In genomic region chr1:131181642-131182527, GRCm38 (mm10) we compare ENCODE assay signal across 8 mouse cellular contexts. TPM values are rescaled to one million over a fixed set of nuclear protein-coding genes. Genes with fewer than 3 reads are reported as not detected.
A peak's percentile ranks its signal among the peaks of the same experiment; 100 is the strongest.
DNase-seq lines count a peak whose midpoint lies in the region; ATAC-seq and TF ChIP-seq lines count a peak whose summit lies in the region.

No protein-coding gene starts in this region.

- no peaks in the 10 kb centered on the region for H3K9me3 ChIP-seq in heart, postnatal 0 days (replicated peaks; ENCODE audit: control insufficient read depth, low read length)

- TF ChIP-seq POLR2A in bone marrow macrophage, adult 2 months (IDR thresholded peaks at IDR 0.05; ENCODE audit: borderline replicate concordance, low read depth, low read length), result no peak
- TF ChIP-seq POLR2A in embryonic fibroblast, embryonic 13.5 days (IDR thresholded peaks at IDR 0.05; ENCODE audit: low read depth, low read length), result no peak

- DNase-seq in CD8-positive naive resting alpha-beta T cell, adult 2 months (ENCODE audit: low read depth in 2 of 2, low spot score in 2 of 2), result peak; percentile 82 to 89
- DNase-seq in heart, postnatal 0 days (ENCODE audit: low spot score), result peak; percentile 76
- DNase-seq in kidney, postnatal 4 days, result peak; percentile 88 to 89
- peak; percentile 82 to 83 for DNase-seq in lung, adult 18-20 months
- DNase-seq in testis, postnatal 14 days (ENCODE audit: low spot score), result peak; percentile 36

- H3K4me2 ChIP-seq in heart, postnatal 0 days (ENCODE audit: low read depth, low read length), result no peak overlapping the region

- H3K9ac ChIP-seq in heart, postnatal 0 days (replicated peaks; ENCODE audit: low read depth, low read length), result no peak overlapping the region

- no peak overlapping the region for H3K4me3 ChIP-seq in bone marrow macrophage, adult 2 months (ENCODE audit: insufficient read depth, low read length)
- H3K4me3 ChIP-seq in embryonic fibroblast, embryonic 13.5 days (ENCODE audit: insufficient read depth, low read length), result no peak overlapping the region
- H3K4me3 ChIP-seq in heart, postnatal 0 days (ENCODE audit: low read depth, low read length), result no peak overlapping the region

- 43% methylated on average over 9 of the region's 9 CpGs for WGBS in heart, postnatal 0 days

- H3K27me3 ChIP-seq in heart, postnatal 0 days (ENCODE audit: control insufficient read depth, insufficient read depth, low read length), result no peaks in the 10 kb centered on the region

- H3K4me1 ChIP-seq in bone marrow macrophage, adult 2 months (ENCODE audit: control insufficient read depth, insufficient read depth, low read length), result peaks cover 52% of the 10 kb centered on the region
- H3K4me1 ChIP-seq in embryonic fibroblast, embryonic 13.5 days (ENCODE audit: control insufficient read depth, insufficient read depth, low read length), result peaks cover 7% of the 10 kb centered on the region; the same call in 1 of the 2 replicates
- peaks cover 21% of the 10 kb centered on the region for H3K4me1 ChIP-seq in heart, postnatal 0 days (ENCODE audit: control insufficient read depth, insufficient read depth)

- TF ChIP-seq EP300 in heart, postnatal 0 days (IDR thresholded peaks at IDR 0.05; ENCODE audit: low read depth), result no peak

- H3K36me3 ChIP-seq in heart, postnatal 0 days (replicated peaks; ENCODE audit: control insufficient read depth, insufficient read depth, low read length), result peaks cover 31% of the 10 kb centered on the region

- peak; percentile 93 for TF ChIP-seq CTCF in bone marrow macrophage, adult 2 months (IDR thresholded peaks at IDR 0.05; ENCODE audit: low read depth, low read length)
- TF ChIP-seq CTCF in embryonic fibroblast, embryonic 13.5 days (IDR thresholded peaks at IDR 0.05; ENCODE audit: borderline replicate concordance, insufficient read depth, low read length), result peak; percentile 90
- peak; percentile 90 for TF ChIP-seq CTCF in heart, postnatal 0 days (IDR thresholded peaks at IDR 0.05; ENCODE audit: low read depth)

- no peak overlapping the region for H3K27ac ChIP-seq in bone marrow macrophage, adult 2 months (ENCODE audit: insufficient read depth, low read depth, low read length)
- H3K27ac ChIP-seq in embryonic fibroblast, embryonic 13.5 days (ENCODE audit: insufficient read depth, low read length), result no peak overlapping the region
- H3K27ac ChIP-seq in heart, postnatal 0 days (ENCODE audit: low read depth), result no peak overlapping the region

- ATAC-seq in heart, postnatal 0 days (ENCODE audit: insufficient read depth, low read depth), result 0 out of 2 replicates have a peak, but pooled peaks have one; percentile 34
- peak; percentile 78 for ATAC-seq in neutrophil, adult 5-6 weeks (ENCODE audit: extremely low read depth, insufficient number of reproducible peaks, low FRiP score, poor library complexity, severe bottlenecking)

RNA-seq across cellular contexts. Expression of gene Eif2d, which starts 28.9 kb away (rescaled TPM):
- polyA plus RNA-seq in bone marrow macrophage, adult 2 months (2012; ENCODE audit: insufficient read depth, insufficient read length, missing spikeins), result 20.5 and 23.2 TPM in 2 replicates
- polyA plus RNA-seq in embryonic fibroblast, embryonic 13.5 days (2011; ENCODE audit: insufficient read length, low read depth, missing spikeins), result 46.7 and 46.9 TPM in 2 replicates
- 16.6 and 27.0 TPM in 2 replicates for total RNA-seq in heart, postnatal 0 days (2014; rRNA removed; ENCODE audit: low replicate concordance)
- polyA plus RNA-seq in heart, postnatal 0 days (2015; fragmentation: Nextera tagmentation; extraction: Ambion mirVana), result 38.3 and 39.6 TPM in 2 replicates
- 18.4 and 19.5 TPM in 2 replicates for total RNA-seq in neutrophil, adult 5-6 weeks (2017)

RNA-seq across cellular contexts. Expression of gene Dyrk3, which starts 43.7 kb away (rescaled TPM):
- polyA plus RNA-seq in bone marrow macrophage, adult 2 months (2012; ENCODE audit: insufficient read depth, insufficient read length, missing spikeins), result 0.84 and 1.1 TPM in 2 replicates
- polyA plus RNA-seq in embryonic fibroblast, embryonic 13.5 days (2011; ENCODE audit: insufficient read length, low read depth, missing spikeins), result 4.5 TPM in 2 replicates
- 1.3 and 1.4 TPM in 2 replicates for total RNA-seq in heart, postnatal 0 days (2014; rRNA removed; ENCODE audit: low replicate concordance)
- polyA plus RNA-seq in heart, postnatal 0 days (2015; fragmentation: Nextera tagmentation; extraction: Ambion mirVana), result 0.60 and 0.86 TPM in 2 replicates
- 1.2 and 1.7 TPM in 2 replicates for total RNA-seq in neutrophil, adult 5-6 weeks (2017)

Comparison
In these comparisons a context has a peak if more than half of its experiments do, and no peak if none do; other contexts are left out.
1. DNase-seq: peak in every context shown above with its lines; median percentile 88 in kidney, postnatal 4 days; 86 in CD8-positive naive resting alpha-beta T cell, adult 2 months; 82 in lung, adult 18-20 months; 76 in heart, postnatal 0 days; 36 in testis, postnatal 14 days.